Mouse (Mus musculus) embryonic fibroblast, embryonic 13.5 days (primary cell): ENCODE results near the gene Mtf2. TPM values are rescaled to one million over a fixed set of nuclear protein-coding genes. Genes with fewer than 3 reads are reported as not detected.
"Not testable (repeated sequence)": the region's sequence is repeated elsewhere in the genome, so short reads cannot be mapped to it uniquely, and the experiment has no call there.

ENCODE experiments used
- H3K27ac ChIP-seq: 2 replicates; pipeline ENCODE4 v1.5.1; 2012; ENCODE audit warnings: low read length, control low read depth, inconsistent platforms; ENCODE audit not compliant: insufficient read depth
- H3K4me1 ChIP-seq: 2 replicates; pipeline ENCODE4 v1.6.1; 2011; ENCODE audit warnings: low read length; ENCODE audit not compliant: control insufficient read depth, insufficient read depth
- H3K4me3 ChIP-seq: 2 replicates; pipeline ENCODE4 v1.5.1; 2011; ENCODE audit warnings: mild to moderate bottlenecking, control low read depth, low read length; ENCODE audit not compliant: insufficient read depth
- CTCF ChIP-seq: IDR thresholded peaks from 2 replicates; pipeline ENCODE4 v1.5.1; 2011; ENCODE audit warnings: mild to moderate bottlenecking, control low read depth, low read length, moderate library complexity, borderline replicate concordance; ENCODE audit not compliant: insufficient read depth
- POLR2A ChIP-seq: IDR thresholded peaks from 2 replicates; pipeline ENCODE4 v1.6.1; 2011; ENCODE audit warnings: low read depth, mild to moderate bottlenecking, control low read depth, low read length, moderate library complexity
- polyA plus RNA-seq: library from polyadenylated mRNA; stranded (reverse); fragments of >200 nt; gene quantifications from 2 replicates; pipeline ENCODE4 v1.2.4, GENCODE M21; 2011; ENCODE audit warnings: low read depth; ENCODE audit not compliant: missing spikeins, insufficient read length

Mtf2 gene
- polyA plus RNA-seq, 1 experiment = 35.3 TPM

- TF ChIP-seq CTCF (no peak), POLR2A (no peak)
- no peak overlapping the region for H3K4me3 ChIP-seq
- no peaks in the 10 kb centered on the region for H3K4me1 ChIP-seq
- H3K27ac ChIP-seq = no peak overlapping the region
These were observed 23.4 kb upstream of the Mtf2 start for GRCm38 (mm10) chr5:108042061-108042460.

- H3K4me1 ChIP-seq = no peaks in the 10 kb centered on the region
- no peak overlapping the region for H3K27ac ChIP-seq
- H3K4me3 ChIP-seq = no peak overlapping the region
- TF ChIP-seq CTCF (no peak), POLR2A (no peak)
These were observed 21.6 kb upstream of the Mtf2 start for GRCm38 (mm10) chr5:108043908-108044307.

- Histone ChIP-seq H3K27ac (no peak overlapping the region), H3K4me3 (no peak overlapping the region), H3K4me1 (no peaks in the 10 kb centered on the region)
- no peak for TF ChIP-seq POLR2A
These were observed 15.7 kb upstream of the Mtf2 start for GRCm38 (mm10) chr5:108049711-108050268.

DNA sequence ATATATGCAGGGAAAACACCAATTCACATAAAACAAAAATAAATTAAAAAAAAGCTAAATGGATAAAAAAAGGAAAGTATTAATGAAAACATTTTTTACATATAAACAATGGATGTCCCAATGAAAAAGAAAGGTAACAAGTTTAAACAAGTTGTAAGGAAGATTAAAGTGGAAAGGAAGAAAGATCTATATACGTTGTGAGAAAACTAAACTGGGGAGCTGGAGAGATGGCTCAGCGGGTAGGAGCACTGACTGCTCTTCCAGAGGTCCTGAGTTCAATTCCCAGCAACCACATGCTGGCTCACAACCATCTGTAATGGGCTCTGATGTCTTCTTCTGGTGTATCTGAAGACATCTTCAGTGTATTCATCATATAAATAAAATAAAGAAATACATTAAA, 14.4 kb upstream of the Mtf2 start:
- Histone ChIP-seq H3K27ac (no peak overlapping the region), H3K4me1 (no peaks in the 10 kb centered on the region), H3K4me3 (no peak overlapping the region)
- no peak for TF ChIP-seq POLR2A
- TF ChIP-seq CTCF = no peak

DNA sequence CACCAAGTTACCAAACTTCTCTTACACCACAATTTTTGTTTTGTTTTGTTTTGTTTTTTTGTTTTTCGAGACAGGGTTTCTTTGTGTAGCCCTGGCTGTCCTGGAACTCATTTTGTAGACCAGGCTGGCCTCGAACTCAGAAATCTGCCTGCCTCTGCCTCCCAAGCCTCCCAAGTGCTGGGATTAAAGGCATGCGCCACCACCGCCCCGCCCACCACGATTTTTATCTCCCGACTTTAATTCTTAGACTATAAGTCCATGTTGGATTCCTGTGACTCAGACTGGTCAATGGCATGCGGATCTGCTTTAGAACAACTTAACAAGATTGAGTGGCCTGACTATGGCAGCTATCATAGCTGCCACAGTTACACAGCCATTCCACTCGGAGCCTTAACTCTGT, 13.7 kb upstream of the Mtf2 start:
- H3K27ac ChIP-seq, H3K4me3 ChIP-seq, H3K4me1 ChIP-seq: not testable (repeated sequence)

GRCm38 (mm10) chr5:108052200-108052599, 13.3 kb upstream of the Mtf2 start:
- no peak for TF ChIP-seq POLR2A
- Histone ChIP-seq H3K4me1 (no peaks in the 10 kb centered on the region), H3K4me3 (no peak overlapping the region), H3K27ac (no peak overlapping the region)

- TF ChIP-seq CTCF (no peak), POLR2A (no peak)
- Histone ChIP-seq H3K4me3 (no peak overlapping the region), H3K27ac (no peak overlapping the region), H3K4me1 (no peaks in the 10 kb centered on the region)
These were observed 11.9 kb upstream of the Mtf2 start for GRCm38 (mm10) chr5:108053566-108053965.

- Histone ChIP-seq H3K27ac (no peak overlapping the region), H3K4me1 (no peaks in the 10 kb centered on the region), H3K4me3 (no peak overlapping the region)
- TF ChIP-seq CTCF (no peak), POLR2A (no peak)
These were observed 5.1 kb upstream of the Mtf2 start for GRCm38 (mm10) chr5:108060413-108060812.

GRCm38 (mm10) chr5:108072301-108072700, 6.8 kb downstream of the Mtf2 start:
- Histone ChIP-seq H3K27ac (no peak overlapping the region), H3K4me1 (no peaks in the 10 kb centered on the region), H3K4me3 (no peak overlapping the region)
- no peak for TF ChIP-seq POLR2A
- TF ChIP-seq CTCF = no peak

GRCm38 (mm10) chr5:108076241-108076640, 10.8 kb downstream of the Mtf2 start:
- TF ChIP-seq CTCF (no peak), POLR2A (no peak)
- Histone ChIP-seq H3K4me3 (no peak overlapping the region), H3K4me1 (no peaks in the 10 kb centered on the region), H3K27ac (no peak overlapping the region)

- Histone ChIP-seq H3K27ac (no peak overlapping the region), H3K4me1 (peaks cover 2% of the 10 kb centered on the region; the same call in 1 of the 2 replicates), H3K4me3 (no peak overlapping the region)
- TF ChIP-seq POLR2A = no peak
These were observed 11.5 kb downstream of the Mtf2 start for GRCm38 (mm10) chr5:108076833-108077540.
